Mouse (Mus musculus) lung, postnatal 0 days (tissue): ENCODE data around the gene Ncoa4.

Source experiments
- CTCF ChIP-seq: IDR thresholded peaks from 2 replicates; pipeline ENCODE4 v1.5.1; 2016; ENCODE audit warnings: antibody characterized with exemption, mild to moderate bottlenecking
- EP300 ChIP-seq: IDR thresholded peaks from 2 replicates; pipeline ENCODE4 v1.6.1; 2016; ENCODE audit warnings: antibody characterized with exemption, mild to moderate bottlenecking, control low read depth

DNA sequence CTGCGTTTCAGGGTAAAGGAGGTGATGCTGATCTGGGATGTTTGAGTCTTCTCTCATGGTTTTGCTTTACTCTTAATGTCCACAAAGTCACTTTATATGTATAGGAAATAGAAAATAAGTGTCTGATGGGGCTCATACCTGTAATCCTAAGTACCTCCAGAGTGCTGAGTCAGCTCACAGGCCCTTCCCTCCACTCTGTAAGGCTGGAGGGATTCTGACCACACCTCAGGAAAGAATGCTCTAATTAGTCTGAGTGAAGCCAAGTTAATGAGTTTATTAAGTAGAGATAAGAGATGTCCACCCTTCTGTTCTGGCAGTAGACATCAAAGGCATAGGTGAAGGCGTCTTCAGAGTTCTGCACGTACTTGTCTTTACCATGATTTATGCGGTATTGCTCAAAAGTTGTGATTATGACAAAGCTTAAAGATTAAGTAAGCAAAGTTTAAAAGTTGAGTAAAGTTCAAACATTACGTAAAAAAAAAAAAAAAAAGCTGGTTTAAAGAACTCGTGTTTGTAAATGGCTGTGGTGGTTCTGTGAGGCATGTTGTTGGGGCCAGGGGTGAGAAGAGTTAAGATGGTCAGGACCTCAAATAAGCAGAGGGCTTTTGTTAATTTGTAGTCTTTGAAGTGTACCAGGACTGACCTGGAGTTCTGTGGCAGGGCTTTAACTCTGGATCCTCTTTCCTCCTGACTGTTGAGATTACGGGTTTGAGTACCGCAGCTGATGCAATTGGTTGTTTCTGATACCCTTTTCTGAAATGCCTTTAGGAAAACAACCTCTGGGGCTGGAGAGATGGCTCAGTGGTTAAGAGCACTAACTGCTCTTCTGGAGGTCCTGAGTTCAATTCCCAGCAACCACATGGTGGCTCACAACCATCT is 4.7 kb downstream of the Ncoa4 start:
- no peak for TF ChIP-seq CTCF
- no peak for TF ChIP-seq EP300
